In genomic region chr9:57814014-57814413, GRCm38 (mm10) we compare ENCODE assay signal across 12 mouse cellular contexts. TPM values are rescaled to one million over a fixed set of nuclear protein-coding genes. Genes with fewer than 3 reads are reported as not detected.
DNase-seq lines count a peak whose midpoint lies in the region; ATAC-seq and TF ChIP-seq lines count a peak whose summit lies in the region.
"Had no signal": no experiment of that assay in that cellular context is flagged by ENCODE, and none has a peak within 500 bp of the region (broad histone marks: within the 10 kb centered on the region; RNA-seq: fewer than 3 reads in every experiment).

No protein-coding gene starts in this region.

- H3K9ac ChIP-seq in hindbrain, embryonic 11.5 days (ENCODE audit: low read depth, low read length) = no peak overlapping the region
- no peak overlapping the region for H3K9ac ChIP-seq in hindbrain, postnatal 0 days (replicated peaks; ENCODE audit: low read length)
- H3K9ac ChIP-seq: liver, embryonic 12.5 days had no signal

- no peaks in the 10 kb centered on the region for H3K36me3 ChIP-seq in hindbrain, embryonic 11.5 days (ENCODE audit: control insufficient read depth, insufficient read depth, low read length)
- no peaks in the 10 kb centered on the region for H3K36me3 ChIP-seq in hindbrain, postnatal 0 days (ENCODE audit: insufficient read depth, low read length)

- no peak for DNase-seq in frontal cortex, postnatal 25 days (ENCODE audit: low spot score in 2 of 2)
- DNase-seq in hindbrain, embryonic 11.5 days (ENCODE audit: low spot score) = peak; percentile 4
- DNase-seq in hindbrain, postnatal 0 days (ENCODE audit: low spot score) = no peak
- peak; percentile 44 for DNase-seq in thymus, postnatal 14 days
- no peak for DNase-seq in thymus, postnatal 25 days
- no peak for DNase-seq in kidney, adult 8-10 months
- no peak for DNase-seq in left cerebral cortex, adult 2 months (ENCODE audit: extremely low spot score in 1 of 2, low spot score in 2 of 2)
- DNase-seq: cerebellum, postnatal 36 days; kidney, postnatal 36 days had no signal

- H3K9me3 ChIP-seq in hindbrain, embryonic 11.5 days (ENCODE audit: control insufficient read depth, low read length) = no peaks in the 10 kb centered on the region
- no peaks in the 10 kb centered on the region for H3K9me3 ChIP-seq in hindbrain, postnatal 0 days (ENCODE audit: low read length)
- H3K9me3 ChIP-seq: liver, embryonic 12.5 days had no signal

- 0 out of 2 replicates have a peak, but pooled peaks have one; percentile 58 for ATAC-seq in frontal cortex, adult (ENCODE audit: low TSS enrichment)
- ATAC-seq in hindbrain, embryonic 11.5 days (ENCODE audit: low FRiP score) = no peak
- ATAC-seq in hindbrain, postnatal 0 days = no peak
- ATAC-seq: intestine, embryonic 16.5 days; liver, embryonic 12.5 days had no signal

- H3K4me1 ChIP-seq in hindbrain, embryonic 11.5 days (replicated peaks; ENCODE audit: control insufficient read depth, insufficient read depth, low read length) = peaks cover 5% of the 10 kb centered on the region
- H3K4me1 ChIP-seq in hindbrain, postnatal 0 days (ENCODE audit: insufficient read depth, low read length) = peaks cover 24% of the 10 kb centered on the region; the same call in 1 of the 2 replicates

- H3K27ac ChIP-seq in hindbrain, embryonic 11.5 days (ENCODE audit: low read depth, low read length) = no peak overlapping the region
- H3K27ac ChIP-seq in hindbrain, postnatal 0 days = no peak overlapping the region
- no peak overlapping the region for H3K27ac ChIP-seq in left cerebral cortex, adult 2 months
- H3K27ac ChIP-seq: liver, embryonic 12.5 days had no signal

- 15% methylated on average over 1 of the region's 1 CpGs for WGBS in hindbrain, embryonic 11.5 days
- WGBS in hindbrain, postnatal 0 days = 40% methylated on average over 1 of the region's 1 CpGs

- TF ChIP-seq CTCF in hindbrain, postnatal 0 days (IDR thresholded peaks at IDR 0.05; ENCODE audit: low read depth) = no peak
- no peak for TF ChIP-seq CTCF in left cerebral cortex, adult 2 months (IDR thresholded peaks at IDR 0.05)

- intact Hi-C loops in left cerebral cortex, adult 2 months (cut with DNase I) = no loop called here

- H3K4me2 ChIP-seq in hindbrain, embryonic 11.5 days (replicated peaks; ENCODE audit: low read depth, low read length) = no peak overlapping the region
- H3K4me2 ChIP-seq in hindbrain, postnatal 0 days (ENCODE audit: low read depth, low read length) = no peak overlapping the region
- H3K4me2 ChIP-seq: liver, embryonic 12.5 days had no signal

- no peaks in the 10 kb centered on the region for H3K27me3 ChIP-seq in hindbrain, embryonic 11.5 days (ENCODE audit: control insufficient read depth, insufficient read depth, low read length)
- H3K27me3 ChIP-seq in hindbrain, postnatal 0 days (ENCODE audit: insufficient read depth, low read length) = no peaks in the 10 kb centered on the region
- H3K27me3 ChIP-seq: liver, embryonic 12.5 days had no signal

- H3K4me3 ChIP-seq in hindbrain, embryonic 11.5 days (ENCODE audit: low read depth, low read length) = no peak overlapping the region
- no peak overlapping the region for H3K4me3 ChIP-seq in hindbrain, postnatal 0 days (ENCODE audit: low read length)
- H3K4me3 ChIP-seq in left cerebral cortex, adult 2 months = no peak overlapping the region
- H3K4me3 ChIP-seq: liver, embryonic 12.5 days had no signal

RNA-seq across cellular contexts. Expression of gene Arid3b, which starts 22.6 kb away (rescaled TPM):
- polyA plus RNA-seq in hindbrain, embryonic 11.5 days (2014; fragmentation: Nextera tagmentation; extraction: Ambion mirVana) = 21.9 and 27.7 TPM in 2 replicates
- total RNA-seq in hindbrain, postnatal 0 days (2014; rRNA removed) = 7.7 TPM in 2 replicates
- 4.3 and 4.4 TPM in 2 replicates for polyA plus RNA-seq in hindbrain, postnatal 0 days (2015; fragmentation: Nextera tagmentation; extraction: Ambion mirVana)
- 10 to 100 TPM; 10.9 to 14.8 TPM for total RNA-seq in left cerebral cortex, adult 2 months (2021)

RNA-seq across cellular contexts. Expression of gene Clk3, which starts 48.4 kb away (rescaled TPM):
- 83.8 and 91.4 TPM in 2 replicates for polyA plus RNA-seq in hindbrain, embryonic 11.5 days (2014; fragmentation: Nextera tagmentation; extraction: Ambion mirVana)
- total RNA-seq in hindbrain, postnatal 0 days (2014; rRNA removed) = 76.3 and 83.7 TPM in 2 replicates
- 48.8 and 52.7 TPM in 2 replicates for polyA plus RNA-seq in hindbrain, postnatal 0 days (2015; fragmentation: Nextera tagmentation; extraction: Ambion mirVana)
- total RNA-seq in left cerebral cortex, adult 2 months (2021) = 10 to 100 TPM; 86.8 to 96.3 TPM

Comparison
In these comparisons a context has a peak if more than half of its experiments do, and no peak if none do; other contexts are left out.
1. DNase-seq: peak in hindbrain, embryonic 11.5 days (single experiment) and thymus, postnatal 14 days (single experiment); none in frontal cortex, postnatal 25 days (0 of 2), hindbrain, postnatal 0 days (single experiment), thymus, postnatal 25 days (single experiment), kidney, adult 8-10 months (0 of 2) and left cerebral cortex, adult 2 months (0 of 2).